Mouse (Mus musculus) heart, embryonic 14.5 days (tissue): ENCODE results near the gene Cdk5. TPM values are rescaled to one million over a fixed set of nuclear protein-coding genes. Genes with fewer than 3 reads are reported as not detected.

Source experiments
- ATAC-seq: fragments of 200-750 bp; cut with Nextera tagmentation; 2 replicates; pipeline ENCODE4 v1.8.0; 2017; ENCODE audit warnings: low read depth, moderate TSS enrichment; ENCODE audit not compliant: insufficient number of reproducible peaks, insufficient read depth, low FRiP score
- H3K27ac ChIP-seq, 2 experiments: fragments of 200-500 bp in 1 of 2; fragments of 300-500 bp in 1 of 2; sonication (generic) in 1 of 2; replicated peaks in 1 of 2; 2 replicates each; pipeline ENCODE4 v1.5.1; 2012 to 2014; ENCODE audit warnings: low read depth in 2 of 2, low read length in 2 of 2, control low read depth in 1 of 2, mild to moderate bottlenecking in 1 of 2, mixed read lengths in 1 of 2; ENCODE audit not compliant: control insufficient read depth in 1 of 2, insufficient read depth in 1 of 2
- H3K27me3 ChIP-seq: fragments of 300-500 bp; sonication (generic); 2 replicates; pipeline ENCODE4 v1.6.1; 2014; ENCODE audit warnings: mild to moderate bottlenecking, low read length, control low read depth; ENCODE audit not compliant: control insufficient read depth, insufficient read depth
- H3K36me3 ChIP-seq: fragments of 300-500 bp; sonication (generic); 2 replicates; pipeline ENCODE4 v1.6.1; 2014; ENCODE audit warnings: mild to moderate bottlenecking, control low read depth, low read length, mixed read lengths; ENCODE audit not compliant: control insufficient read depth, insufficient read depth
- H3K4me1 ChIP-seq, 2 experiments: fragments of 200-500 bp in 1 of 2; fragments of 300-500 bp in 1 of 2; sonication (generic) in 1 of 2; 2 replicates each; pipeline ENCODE4 v1.6.1; 2012 to 2014; ENCODE audit warnings: low read length in 2 of 2, control low read depth in 1 of 2, mixed read lengths in 1 of 2; ENCODE audit not compliant: control insufficient read depth in 2 of 2, insufficient read depth in 2 of 2
- H3K4me2 ChIP-seq: fragments of 300-500 bp; sonication (generic); 2 replicates; pipeline ENCODE4 v1.6.1; 2014; ENCODE audit warnings: mild to moderate bottlenecking, low read length
- H3K4me3 ChIP-seq, 2 experiments: fragments of 200-500 bp in 1 of 2; fragments of 300-500 bp in 1 of 2; sonication (generic) in 1 of 2; 2 replicates each; pipeline ENCODE4 v1.5.1; 2012 to 2014; ENCODE audit warnings: low read length in 2 of 2, mild to moderate bottlenecking in 2 of 2, control low read depth in 1 of 2, low read depth in 1 of 2, moderate library complexity in 1 of 2; ENCODE audit not compliant: control insufficient read depth in 1 of 2, insufficient read depth in 1 of 2
- H3K9ac ChIP-seq: fragments of 300-500 bp; sonication (generic); 2 replicates; pipeline ENCODE4 v1.6.1; 2014; ENCODE audit warnings: mild to moderate bottlenecking, low read length
- H3K9me3 ChIP-seq: fragments of 300-500 bp; sonication (generic); 2 replicates; pipeline ENCODE4 v1.6.1; 2016; ENCODE audit warnings: low read length, control low read depth; ENCODE audit not compliant: control insufficient read depth
- WGBS: fragments of 180-500 bp; shearing (Covaris S2); extraction: QIAGEN DNeasy Blood & Tissue Kit; methylation state at CpG from one replicate; pipeline ENCODE4 v1.1.7; 2014; 5-methylcytosine and 5-hydroxymethylcytosine counted together
- polyA plus RNA-seq: library from polyadenylated mRNA; unstranded; fragments of >200 nt; fragmentation: Nextera tagmentation; extraction: Ambion mirVana; gene quantifications from 2 replicates; pipeline ENCODE4 v1.2.1, GENCODE M21; 2014

Cdk5 gene
- polyA plus RNA-seq, 1 experiment from 2014 or later = 31.0 TPM

DNA sequence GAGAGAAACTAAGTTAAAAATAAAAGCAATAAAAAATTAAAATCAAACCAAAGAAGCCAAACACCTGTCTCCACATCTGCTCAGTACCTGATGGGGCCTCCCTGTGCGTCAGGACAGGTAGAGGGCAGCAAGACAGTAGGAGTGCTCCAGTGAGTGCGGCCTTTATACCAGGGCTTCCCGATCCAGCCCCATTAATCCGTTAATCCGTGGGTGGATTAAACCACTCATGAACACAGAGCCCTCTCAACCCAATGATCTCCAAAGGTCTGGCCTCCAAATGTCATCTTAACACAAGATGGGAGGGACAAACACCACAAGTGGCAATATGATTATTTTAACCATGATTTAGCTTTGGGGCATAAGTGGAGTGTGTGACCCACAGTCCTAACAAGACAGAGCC is 49.5 kb downstream of the Cdk5 start:
- 78% methylated on average over 5 of the region's 5 CpGs for WGBS
- H3K27ac ChIP-seq = peak overlapping the region; percentile 21 to 46; a peak in 3 of 4 replicates
- no peak overlapping the region for H3K4me2 ChIP-seq
- H3K4me3 ChIP-seq = no peak overlapping the region
- H3K4me1 ChIP-seq = peaks cover 11 to 17% of the 10 kb centered on the region in 2 experiments
- peaks cover 26% of the 10 kb centered on the region; the same call in 1 of the 2 replicates for H3K36me3 ChIP-seq
- no peaks in the 10 kb centered on the region for H3K27me3 ChIP-seq
- no peak overlapping the region for H3K9ac ChIP-seq
- ATAC-seq = no peak
- no peaks in the 10 kb centered on the region for H3K9me3 ChIP-seq

DNA sequence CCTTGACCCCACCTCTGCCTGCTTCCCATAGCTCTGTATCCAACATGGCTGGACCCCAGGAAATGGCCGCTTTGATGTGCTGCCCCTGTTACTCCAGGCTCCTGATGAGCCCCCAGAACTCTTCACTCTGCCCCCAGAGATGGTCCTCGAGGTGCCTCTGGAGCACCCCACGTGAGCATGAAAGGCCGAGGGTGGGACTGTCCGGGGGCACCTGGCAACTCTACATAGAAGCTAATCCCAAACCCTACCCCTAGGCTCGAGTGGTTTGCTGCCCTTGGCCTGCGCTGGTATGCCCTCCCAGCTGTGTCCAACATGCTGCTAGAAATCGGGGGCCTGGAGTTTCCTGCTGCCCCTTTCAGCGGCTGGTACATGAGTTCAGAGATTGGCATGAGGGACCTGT is 53.6 kb downstream of the Cdk5 start:
- no peaks in the 10 kb centered on the region for H3K27me3 ChIP-seq
- H3K4me3 ChIP-seq = no peak overlapping the region
- no peaks in the 10 kb centered on the region for H3K9me3 ChIP-seq
- ATAC-seq = no peak
- 87% methylated on average over 9 of the region's 9 CpGs for whole genome bisulfite sequencing
- H3K36me3 ChIP-seq = peaks cover 35% of the 10 kb centered on the region; the same call in 1 of the 2 replicates
- H3K4me1 ChIP-seq = peaks cover 13 to 22% of the 10 kb centered on the region in 2 experiments
- H3K27ac ChIP-seq = no peak overlapping the region
- H3K4me2 ChIP-seq = no peak overlapping the region
- no peak overlapping the region for H3K9ac ChIP-seq

Other genes with a start within 250 kb of the Cdk5 start
- 23.5 and 32.9 TPM in 2 replicates for gene Kcnh2, start 71.9 kb downstream of the Cdk5 start, polyA plus RNA-seq
- gene Nos3, start 58.7 kb downstream of the Cdk5 start, polyA plus RNA-seq = 27.7 and 28.2 TPM in 2 replicates
- 1.0 and 1.5 TPM in 2 replicates for gene Atg9b, start 31.4 kb downstream of the Cdk5 start, polyA plus RNA-seq
- 52.7 and 56.1 TPM in 2 replicates for gene Abcb8, start 29.9 kb downstream of the Cdk5 start, polyA plus RNA-seq
- gene Asic3, start 10.1 kb downstream of the Cdk5 start, polyA plus RNA-seq = 0.12 TPM in 1 of 2 replicates, not detected in the other
- 18.7 and 20.4 TPM in 2 replicates for gene Slc4a2, start 307 bp upstream of the Cdk5 start, polyA plus RNA-seq
- 157 and 181 TPM in 2 replicates for gene Fastk, start 21.8 kb upstream of the Cdk5 start, polyA plus RNA-seq
- 18.3 and 20.5 TPM in 2 replicates for gene Tmub1, start 24.3 kb upstream of the Cdk5 start, polyA plus RNA-seq
- 36.7 and 38.7 TPM in 2 replicates for gene Agap3, start 28.6 kb upstream of the Cdk5 start, polyA plus RNA-seq
- gene Gbx1, start 103.7 kb upstream of the Cdk5 start, polyA plus RNA-seq = 0.05 and 0.07 TPM in 2 replicates
- 5.0 and 6.3 TPM in 2 replicates for gene Asb10, start 117.4 kb upstream of the Cdk5 start, polyA plus RNA-seq
- gene 4931409K22Rik, start 133.3 kb upstream of the Cdk5 start, polyA plus RNA-seq = not detected in 2 replicates
- 57.4 and 60.8 TPM in 2 replicates for gene Abcf2, start 153.9 kb upstream of the Cdk5 start, polyA plus RNA-seq
- 8.6 and 8.9 TPM in 2 replicates for gene Chpf2, start 163.2 kb upstream of the Cdk5 start, polyA plus RNA-seq
- 71.0 and 78.4 TPM in 2 replicates for gene Smarcd3, start 200.9 kb upstream of the Cdk5 start, polyA plus RNA-seq